Mouse (Mus musculus): ENCODE data around the gene Oas1d.

DNA sequence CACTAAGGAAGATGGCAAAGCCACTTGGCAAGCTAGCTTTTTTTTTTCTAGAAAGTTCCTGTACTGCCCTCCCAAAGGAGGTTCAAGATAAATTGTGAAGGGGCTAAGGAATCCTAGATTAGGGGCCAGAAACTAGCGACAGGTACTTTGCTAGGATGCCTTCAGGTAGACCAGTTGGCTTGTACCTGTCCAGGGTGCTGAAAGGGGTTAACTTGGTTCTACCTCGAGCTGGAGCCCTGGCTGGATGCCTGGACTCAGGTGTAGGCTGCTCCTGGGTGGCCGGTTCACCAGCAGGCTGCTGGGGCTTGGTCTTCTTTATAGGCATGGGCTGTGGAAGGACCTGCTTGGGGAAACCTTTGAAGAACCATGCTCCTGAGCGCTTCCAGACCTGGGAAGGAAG is 46.7 kb downstream of the Oas1d start:
- TF ChIP-seq CTCF (IDR thresholded peaks at IDR 0.05; ENCODE audit: low read depth): no peak
- TF ChIP-seq EP300 (optimal IDR thresholded peaks at IDR 0.05): no peak

All from stomach, postnatal 0 days (tissue).